Mouse (Mus musculus) v-Abl transformed pro-B cells (cell line): ENCODE results near the gene Pla2g2e.
"Not testable (repeated sequence)": the region's sequence is repeated elsewhere in the genome, so short reads cannot be mapped to it uniquely, and the experiment has no call there.

Experiments used
- in situ Hi-C, 2 experiments: fragments of 400-800 bp; cut with MboI; formaldehyde crosslinking; loops; one replicate each; pipeline ENCODE4 v1.15.1; 2025; ENCODE audit not compliant: unreplicated experiment in 2 of 2

Pla2g2e gene

DNA sequence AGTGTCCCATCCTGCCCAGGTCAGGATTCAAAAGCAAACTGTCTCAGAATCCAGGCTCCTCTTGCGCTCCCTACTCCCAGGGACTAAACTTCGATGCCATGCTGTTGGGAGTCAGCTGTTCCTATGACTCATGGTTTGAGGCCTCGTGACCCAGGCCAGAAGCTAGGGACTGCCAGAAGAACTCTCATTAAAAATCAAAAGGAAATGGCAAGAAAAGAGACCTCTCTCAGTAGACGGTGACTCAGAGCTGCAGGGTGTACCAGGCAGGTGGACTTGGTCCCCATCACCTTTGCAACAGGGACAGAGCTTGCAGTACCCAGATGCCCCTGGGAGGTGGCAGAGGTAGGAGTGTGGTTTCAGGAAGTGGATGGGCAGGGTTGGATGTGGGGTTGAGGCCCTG is at the start of gene Pla2g2e:
TSS of gene Pla2g2e (plus strand) at position 212 of the 400 bp plus-strand sequence.
- in situ Hi-C loops = no loop called here

DNA sequence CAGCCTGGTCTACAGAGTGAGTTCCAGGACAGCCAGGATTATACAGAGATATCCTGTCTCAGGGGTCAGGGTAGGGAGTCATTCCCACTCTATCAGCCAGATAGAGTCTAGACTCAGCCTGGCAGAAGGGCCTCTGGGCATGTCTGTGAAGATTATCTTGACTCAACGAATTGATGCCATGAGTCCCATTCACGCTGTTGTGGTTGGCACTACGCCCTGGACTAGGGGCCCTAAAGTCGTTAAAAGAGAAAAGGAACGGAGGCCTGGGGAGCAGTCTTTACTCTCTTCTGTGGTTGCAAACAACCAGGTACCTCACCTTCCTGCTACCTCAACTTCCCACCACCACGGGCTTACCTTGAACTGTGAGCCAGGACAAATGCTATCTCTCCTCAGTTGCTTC is 37.9 kb upstream of the Pla2g2e start:
- in situ Hi-C loops = loop anchor here in 1 of 2 experiments (10.0 kb wide), 1 partner anchor 285 kb away; no protein-coding TSS in a partner anchor

- in situ Hi-C loops = loop anchor here in 1 of 2 experiments (10.0 kb wide), 1 partner anchor 286 kb away; no protein-coding TSS in a partner anchor
Observed at GRCm38 (mm10) chr4:138840726-138841125, 37.0 kb upstream of the Pla2g2e start.

DNA sequence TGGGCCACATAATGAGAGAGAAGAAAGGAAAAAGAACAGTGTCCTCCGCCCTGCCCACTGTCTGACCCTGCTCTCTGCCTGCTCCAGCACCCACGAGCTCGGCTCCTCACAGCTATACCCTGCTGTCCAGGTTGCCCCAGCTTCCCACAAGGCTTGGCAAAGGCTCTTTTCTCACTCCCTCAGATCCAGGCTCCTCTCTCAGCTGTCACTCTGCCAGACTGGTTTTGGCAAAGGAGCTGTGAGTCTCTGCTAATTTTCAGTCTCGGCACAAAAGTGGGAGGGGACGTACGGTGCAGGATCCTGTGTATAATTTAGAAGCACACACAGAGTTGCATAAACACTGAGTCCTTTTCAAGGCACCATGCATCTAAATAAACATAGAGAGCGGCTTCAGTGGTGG is 36.4 kb upstream of the Pla2g2e start:
- in situ Hi-C loops = loop anchor here in 1 of 2 experiments (10.0 kb wide), 1 partner anchor 287 kb away; no protein-coding TSS in a partner anchor

DNA sequence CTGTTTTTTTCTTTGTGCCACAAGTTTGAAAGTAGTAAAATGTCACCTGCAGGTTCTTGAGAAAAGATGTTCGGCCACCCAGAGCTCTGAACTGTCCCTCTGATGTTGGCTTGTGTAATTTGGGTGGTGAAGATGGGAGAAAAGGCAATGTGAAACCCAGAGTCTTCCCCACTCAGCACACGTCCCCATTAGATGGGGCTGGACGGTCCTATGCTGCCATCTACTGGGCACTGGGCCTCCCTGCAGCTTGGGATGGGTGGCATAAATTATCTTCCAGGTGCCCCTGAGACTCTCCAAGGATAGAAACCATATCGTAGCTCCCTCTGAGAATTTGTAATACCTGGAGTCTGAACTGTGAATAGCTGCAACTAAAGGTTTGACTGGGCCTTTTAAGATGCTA is 26.3 kb upstream of the Pla2g2e start:
- in situ Hi-C loops = loop anchor here (5.0 to 25.0 kb wide), 5 partner anchors 104 to 889 kb away; no protein-coding TSS in a partner anchor

- in situ Hi-C loops = loop anchor here (5.0 to 25.0 kb wide), 5 partner anchors 106 to 891 kb away; no protein-coding TSS in a partner anchor
Observed at GRCm38 (mm10) chr4:138852961-138853360, 24.8 kb upstream of the Pla2g2e start.

DNA sequence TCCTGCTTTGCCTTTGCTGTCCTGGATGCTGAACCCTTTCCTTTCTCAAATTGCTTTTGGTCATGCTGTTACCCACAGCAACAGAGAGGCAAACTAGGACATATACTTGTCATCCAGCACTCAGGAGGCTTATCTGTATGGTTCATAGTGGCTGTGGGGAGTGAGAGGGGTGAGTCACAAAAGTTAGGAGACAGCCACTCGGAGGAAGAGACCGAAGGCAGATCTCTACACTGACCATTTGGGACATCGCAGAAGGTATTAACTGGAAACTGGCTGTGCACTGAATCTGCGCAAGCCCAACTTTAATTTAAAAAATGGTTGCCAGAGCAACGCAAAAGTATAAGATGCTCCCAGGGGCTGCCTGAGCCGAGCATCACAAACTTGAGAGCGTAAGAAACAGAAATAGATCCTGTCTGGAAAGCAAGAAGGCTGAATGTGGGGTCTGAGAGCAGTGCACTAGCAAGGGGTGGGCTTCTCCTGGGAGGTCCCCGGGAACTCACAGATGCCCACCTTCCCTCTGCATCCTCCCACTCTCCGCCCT is 22.6 kb upstream of the Pla2g2e start:
- in situ Hi-C loops = loop anchor here in 1 of 2 experiments (10.0 to 25.0 kb wide), 2 partner anchors 150 to 893 kb away; no protein-coding TSS in a partner anchor

DNA sequence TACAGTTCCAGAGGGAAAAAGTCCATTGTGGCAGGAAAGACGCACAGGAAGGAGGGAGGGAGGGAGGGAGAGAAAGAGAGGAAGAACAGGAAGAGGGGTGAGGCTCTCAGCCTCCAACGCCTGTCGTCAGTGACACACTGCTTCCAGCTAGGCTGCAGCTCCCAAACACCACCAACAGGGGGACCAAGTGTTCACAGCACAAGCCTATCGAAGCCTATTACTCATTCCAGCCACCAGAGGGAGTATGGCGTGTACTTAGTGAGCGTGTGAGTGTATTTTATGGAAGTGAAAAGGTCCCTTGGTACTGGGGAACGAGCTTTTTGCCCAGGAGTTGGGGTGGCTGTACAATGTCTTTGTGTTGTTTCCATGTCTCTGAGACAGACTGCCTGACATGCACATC is 21.3 kb upstream of the Pla2g2e start:
- in situ Hi-C loops = loop anchor here in 1 of 2 experiments (10.0 to 25.0 kb wide), 2 partner anchors 152 to 894 kb away; no protein-coding TSS in a partner anchor

GRCm38 (mm10) chr4:138857576-138857975 is 20.2 kb upstream of the Pla2g2e start:
- in situ Hi-C loops = loop anchor here in 1 of 2 experiments (10.0 to 25.0 kb wide), 2 partner anchors 153 to 895 kb away; no protein-coding TSS in a partner anchor

GRCm38 (mm10) chr4:138858446-138858845 is 19.3 kb upstream of the Pla2g2e start:
- in situ Hi-C loops = loop anchor here in 1 of 2 experiments (10.0 to 25.0 kb wide), 2 partner anchors 154 to 896 kb away; no protein-coding TSS in a partner anchor

GRCm38 (mm10) chr4:138859245-138859644 is 18.5 kb upstream of the Pla2g2e start:
- in situ Hi-C loops = loop anchor here in 1 of 2 experiments (10.0 to 25.0 kb wide), 2 partner anchors 154 to 897 kb away; no protein-coding TSS in a partner anchor

DNA sequence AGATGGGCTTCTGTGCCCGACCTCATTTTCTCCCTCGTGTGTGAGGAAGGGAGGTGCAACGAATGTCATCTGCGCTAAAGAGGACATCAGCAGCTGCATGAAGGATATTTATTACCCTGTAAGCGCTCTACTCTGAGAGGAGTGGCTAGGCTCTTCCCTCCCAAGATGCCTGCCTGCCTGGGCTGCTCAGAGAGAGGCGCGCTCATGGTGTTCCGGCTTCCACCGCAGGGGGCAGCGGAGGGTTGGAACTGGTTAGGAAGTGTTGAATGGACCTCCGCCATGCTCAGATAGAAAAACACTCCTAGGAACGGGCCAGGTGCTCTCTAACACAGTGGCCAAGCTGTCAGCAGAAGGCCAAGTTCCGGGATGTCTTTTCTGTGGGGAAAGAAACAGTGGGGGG is 18.0 kb upstream of the Pla2g2e start:
- in situ Hi-C loops = loop anchor here in 1 of 2 experiments (10.0 to 25.0 kb wide), 2 partner anchors 155 to 897 kb away; no protein-coding TSS in a partner anchor

DNA sequence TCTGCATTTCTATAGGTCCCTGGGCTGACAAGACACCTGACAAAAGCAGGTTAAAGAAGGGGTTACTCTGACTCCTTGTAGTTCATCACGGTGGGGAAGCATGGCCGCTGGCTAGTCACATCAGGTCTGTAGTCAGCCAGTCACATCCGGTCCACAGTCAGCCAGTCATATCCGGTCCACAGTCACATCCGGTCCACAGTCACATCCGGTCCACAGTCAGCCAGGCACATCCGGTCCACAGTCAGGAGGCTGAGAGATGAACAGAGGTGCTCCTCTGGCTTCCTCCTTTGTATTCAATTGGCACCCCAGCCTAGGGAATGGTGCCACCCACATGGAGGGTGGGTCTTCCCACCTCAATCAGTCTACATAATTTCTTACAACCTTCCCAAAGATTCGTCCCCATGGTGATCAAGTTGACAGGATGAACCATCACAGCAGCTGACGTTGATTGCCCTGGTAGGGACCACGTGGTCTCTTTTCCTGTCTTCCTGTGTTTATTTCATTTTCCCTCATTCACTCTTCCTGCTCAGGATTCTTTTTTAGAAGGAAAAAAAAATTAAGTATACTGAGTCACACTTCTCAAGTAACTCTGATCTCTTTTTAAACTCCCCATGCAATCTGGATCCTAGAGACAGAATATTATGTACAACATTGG is 14.3 kb upstream of the Pla2g2e start, which contains the start of gene Pla2g5:
TSS of gene Pla2g5 (minus strand) at position 139 of the 655 bp plus-strand sequence.
- in situ Hi-C loops = loop anchor here in 1 of 2 experiments (25.0 kb wide), 1 partner anchor 901 kb away; no protein-coding TSS in a partner anchor

- in situ Hi-C loops = loop anchor here in 1 of 2 experiments (25.0 kb wide), 1 partner anchor 903 kb away; no protein-coding TSS in a partner anchor
Observed at GRCm38 (mm10) chr4:138865092-138865491, 12.7 kb upstream of the Pla2g2e start.

DNA sequence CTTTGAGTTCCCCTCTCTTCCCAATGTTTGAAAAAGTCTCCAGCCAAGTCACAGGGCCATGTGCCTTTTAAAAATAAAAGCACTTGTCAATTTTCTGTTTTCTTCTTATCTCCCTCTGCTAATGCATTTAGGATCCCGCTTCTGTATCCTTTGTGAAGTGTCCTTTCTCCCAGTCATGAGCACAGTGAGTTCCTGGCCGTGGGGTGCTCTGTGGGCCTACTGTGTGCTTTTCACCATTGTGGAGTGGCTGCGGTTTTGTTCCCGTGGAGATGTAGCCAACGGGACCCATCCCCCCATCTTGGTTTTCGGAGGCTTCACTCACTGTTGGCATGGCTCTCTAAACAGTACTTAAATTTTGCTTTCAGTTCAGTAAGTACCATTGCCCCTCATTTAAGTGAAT is 11.8 kb upstream of the Pla2g2e start:
- in situ Hi-C loops = loop anchor here in 1 of 2 experiments (25.0 kb wide), 1 partner anchor 904 kb away; no protein-coding TSS in a partner anchor

GRCm38 (mm10) chr4:138866413-138866812 is 11.3 kb upstream of the Pla2g2e start:
- in situ Hi-C loops = loop anchor here in 1 of 2 experiments (25.0 kb wide), 1 partner anchor 904 kb away; no protein-coding TSS in a partner anchor

- in situ Hi-C loops = loop anchor here in 1 of 2 experiments (25.0 kb wide), 1 partner anchor 906 kb away; no protein-coding TSS in a partner anchor
Observed at GRCm38 (mm10) chr4:138868666-138869065, 9.1 kb upstream of the Pla2g2e start.

DNA sequence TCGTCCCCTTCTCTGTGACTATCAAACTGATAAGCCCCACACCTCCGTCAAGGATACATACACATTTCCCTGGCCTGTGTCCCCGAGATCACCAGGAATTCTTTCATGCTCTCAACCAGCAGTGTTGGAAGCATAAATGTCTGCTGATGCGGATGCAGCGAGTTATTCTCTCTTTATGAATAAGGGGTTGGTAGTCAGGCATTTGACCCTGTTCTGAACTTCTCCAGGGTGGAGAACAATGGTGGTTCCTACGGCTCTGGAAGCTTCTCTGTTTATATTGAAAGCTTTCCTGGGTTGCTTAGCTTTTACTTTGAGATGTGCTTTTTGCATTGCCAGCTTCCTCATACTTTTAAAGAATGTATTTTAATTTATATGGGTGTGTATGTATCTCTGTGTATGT is 3.9 kb upstream of the Pla2g2e start, which contains the start of gene Gm13030:
TSS of gene Gm13030 (minus strand) at position 101 of the 400 bp plus-strand sequence.
- in situ Hi-C loops = loop anchor here in 1 of 2 experiments (25.0 kb wide), 1 partner anchor 912 kb away; no protein-coding TSS in a partner anchor

- in situ Hi-C loops = not testable (repeated sequence)
Observed at GRCm38 (mm10) chr4:138875275-138875674, 2.5 kb upstream of the Pla2g2e start.

DNA sequence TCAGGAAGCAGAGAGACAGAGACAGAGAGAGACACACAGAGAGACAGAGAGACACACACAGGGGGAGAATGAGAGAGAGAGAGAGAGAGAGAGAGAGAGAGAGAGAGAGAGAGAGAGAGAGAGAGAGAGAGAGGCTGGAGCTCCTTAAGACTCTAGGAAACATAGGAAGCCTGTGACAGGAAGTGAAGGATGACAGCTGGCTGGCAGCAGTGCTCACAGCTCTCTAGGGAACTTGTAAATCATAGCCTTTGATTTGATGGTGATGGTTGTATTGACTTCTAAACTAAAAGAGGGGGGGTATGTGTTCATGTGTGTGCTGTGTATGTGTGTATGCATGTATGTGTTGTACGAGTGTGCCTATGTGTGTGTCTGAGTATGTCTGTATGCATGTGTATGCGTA is 1.8 kb upstream of the Pla2g2e start:
- in situ Hi-C loops = no loop called here
